Mouse (Mus musculus) lung, postnatal 14 days (tissue): ENCODE measurements around the gene Krt86.
"Not testable (repeated sequence)": the region's sequence is repeated elsewhere in the genome, so short reads cannot be mapped to it uniquely, and the experiment has no call there.

ENCODE experiments used
- DNase-seq: peaks from one replicate; pipeline ENCODE4 v3.0.0; 2021

The Krt86 gene

GRCm38 (mm10) chr15:101493713-101494112 is 20.4 kb downstream of the Krt86 start:
- DNase-seq = no peak

GRCm38 (mm10) chr15:101494203-101494602 is 20.9 kb downstream of the Krt86 start:
- no peak for DNase-seq

- DNase-seq = no peak
Observed at GRCm38 (mm10) chr15:101495266-101495665, 22.0 kb downstream of the Krt86 start.

- peak; percentile 25 for DNase-seq
Observed at GRCm38 (mm10) chr15:101497181-101497580, 23.9 kb downstream of the Krt86 start.

GRCm38 (mm10) chr15:101506896-101507758 is 33.8 kb downstream of the Krt86 start:
- no peak for DNase-seq

GRCm38 (mm10) chr15:101508247-101508646 is 35.0 kb downstream of the Krt86 start:
- peak; percentile 11 for DNase-seq

- not testable (repeated sequence) for DNase-seq
Observed at GRCm38 (mm10) chr15:101517161-101517560, 43.9 kb downstream of the Krt86 start, which contains the start of gene Gm49425. Gene Gm49425 (minus strand): TSS chr15:101517261.

GRCm38 (mm10) chr15:101519792-101520191 is 46.5 kb downstream of the Krt86 start:
- peak; percentile 83 for DNase-seq

- DNase-seq = no peak
Observed at GRCm38 (mm10) chr15:101522556-101523232, 49.4 kb downstream of the Krt86 start.
